Mouse (Mus musculus) embryonic fibroblast, embryonic 13.5 days (primary cell): Measurements from ENCODE around the gene Galns.

Experiments used
- CTCF ChIP-seq: IDR thresholded peaks from 2 replicates; pipeline ENCODE4 v1.5.1; 2011; ENCODE audit warnings: mild to moderate bottlenecking, control low read depth, low read length, moderate library complexity, borderline replicate concordance; ENCODE audit not compliant: insufficient read depth
- POLR2A ChIP-seq: IDR thresholded peaks from 2 replicates; pipeline ENCODE4 v1.6.1; 2011; ENCODE audit warnings: low read depth, mild to moderate bottlenecking, control low read depth, low read length, moderate library complexity

DNA sequence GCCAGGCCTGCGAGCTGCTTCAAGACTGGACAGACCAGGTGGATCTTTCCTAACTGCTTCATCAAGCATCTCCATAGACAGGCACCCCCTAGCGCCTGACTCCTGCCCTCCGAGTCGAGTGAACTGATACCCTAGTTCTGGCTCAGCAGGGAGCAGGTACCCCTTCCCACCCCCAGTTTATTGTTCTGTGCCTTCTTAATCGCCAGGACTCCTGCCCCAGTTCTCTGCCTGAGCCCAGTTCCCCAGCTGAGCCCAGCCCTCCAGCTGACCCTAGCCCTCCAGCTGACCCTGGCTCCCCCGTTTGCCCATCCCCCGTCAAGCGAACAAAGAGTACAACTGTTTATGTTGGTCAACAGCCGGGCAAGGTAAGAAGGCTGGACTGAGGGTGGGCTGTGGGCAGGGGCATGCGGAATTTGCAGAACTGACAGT, 42.4 kb downstream of the Galns start:
- TF ChIP-seq CTCF = peak; percentile 18; the same call in 1 of the 2 replicates
- no peak for TF ChIP-seq POLR2A
